Mouse (Mus musculus): Measurements from ENCODE around the gene Pid1. TPM values are rescaled to one million over a fixed set of nuclear protein-coding genes. Genes with fewer than 3 reads are reported as not detected.

Gene Pid1
- polyA plus RNA-seq, 1 experiment from 2014 or later = 171 TPM

DNA sequence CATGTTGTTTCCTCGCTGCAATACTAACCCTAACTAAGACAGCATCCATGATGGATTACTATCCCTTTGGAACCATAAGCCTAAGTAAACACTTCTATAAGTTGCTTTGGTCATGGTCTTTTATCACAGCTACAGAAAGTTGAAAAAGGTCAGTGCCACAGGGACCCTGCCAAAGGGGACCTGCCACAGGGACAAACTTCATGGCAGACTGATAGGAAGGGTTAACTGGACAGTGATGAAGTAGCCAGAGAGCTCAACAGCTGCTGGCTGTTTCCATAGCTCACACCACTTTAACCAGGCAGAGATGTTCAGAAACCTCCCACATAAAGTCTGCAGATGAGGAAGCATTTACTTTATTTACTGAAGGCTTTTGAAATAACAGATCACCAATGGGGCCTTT is 287.0 kb downstream of the Pid1 start:
- ATAC-seq (ENCODE audit: low FRiP score) = no peak
- Histone ChIP-seq H3K36me3 (peaks cover 5% of the 10 kb centered on the region), H3K27ac (no peak overlapping the region), H3K4me2 (no peak overlapping the region), H3K27me3 (no peaks in the 10 kb centered on the region), H3K4me1 (replicated peaks) (peaks cover 21% of the 10 kb centered on the region), H3K9me3 (no peaks in the 10 kb centered on the region), H3K9ac (no peak overlapping the region), H3K4me3 (no peak overlapping the region)
- 72% methylated on average over 1 of the region's 1 CpGs for WGBS

DNA sequence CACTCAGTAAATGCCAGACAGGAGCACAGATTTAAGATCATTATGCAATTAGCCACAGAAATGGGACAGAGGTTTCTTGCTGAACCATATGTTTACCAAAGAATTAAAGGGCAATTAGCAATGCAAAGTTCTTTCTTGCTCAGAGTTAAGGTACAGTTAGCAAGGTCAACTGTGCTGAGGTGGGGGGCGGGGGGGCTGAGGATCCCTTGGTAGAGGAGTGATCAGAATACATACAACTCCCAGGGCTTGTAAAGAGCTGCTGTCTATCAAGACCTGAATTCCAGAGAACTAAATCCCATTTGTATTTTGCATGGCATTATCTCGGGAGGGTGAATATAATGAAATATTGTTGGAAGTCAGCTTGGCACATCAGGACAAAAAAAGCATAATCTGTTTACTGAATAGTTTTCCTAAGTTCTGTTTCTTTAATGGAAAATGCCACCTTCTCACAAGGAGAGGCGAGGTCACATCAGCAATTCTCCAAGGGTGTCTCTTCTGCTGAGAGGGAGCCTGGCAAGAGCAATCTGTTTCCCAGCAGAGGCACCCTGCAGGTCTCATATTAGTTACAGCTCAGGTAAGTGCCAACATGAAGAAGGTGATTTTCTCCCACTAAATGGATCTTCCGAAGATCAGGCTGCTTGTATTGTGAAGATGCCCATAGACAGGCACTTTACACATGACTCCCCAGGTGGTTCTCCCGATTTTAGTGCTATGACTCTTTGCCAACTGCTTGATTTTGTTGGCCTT is 306.9 kb downstream of the Pid1 start:
- no peaks in the 10 kb centered on the region for H3K9me3 ChIP-seq
- 63% methylated on average over 5 of the region's 5 CpGs for WGBS
- H3K27me3 ChIP-seq = no peaks in the 10 kb centered on the region
- no peak overlapping the region for H3K4me3 ChIP-seq
- no peak for ATAC-seq (ENCODE audit: low FRiP score)
- peaks cover 26% of the 10 kb centered on the region for H3K4me1 ChIP-seq (replicated peaks)
- peak overlapping the region; percentile 44 for H3K27ac ChIP-seq
- no peaks in the 10 kb centered on the region for H3K36me3 ChIP-seq
- no peak overlapping the region for H3K4me2 ChIP-seq
- no peak overlapping the region for H3K9ac ChIP-seq

DNA sequence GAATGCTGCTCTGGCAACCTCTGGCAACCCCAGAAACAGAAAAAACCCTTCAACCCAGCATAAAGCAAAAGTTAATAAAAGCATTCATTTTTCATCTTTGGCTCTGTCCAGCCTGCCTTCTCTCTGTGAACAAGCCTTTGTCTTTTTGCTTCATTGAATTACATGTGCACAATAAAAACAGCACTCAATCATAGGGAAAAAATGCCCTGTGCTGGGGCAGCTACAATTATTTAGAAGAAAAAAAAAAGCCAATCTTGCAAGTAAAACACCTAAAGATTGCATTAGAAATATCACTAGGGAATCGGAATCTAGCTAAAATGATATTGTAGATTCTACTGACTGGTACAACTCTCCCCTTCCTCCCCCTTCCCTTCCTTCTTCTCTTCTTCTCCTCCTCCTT is 307.7 kb downstream of the Pid1 start:
- Histone ChIP-seq H3K27ac (peak overlapping the region; percentile 44), H3K4me1 (replicated peaks) (peaks cover 30% of the 10 kb centered on the region)
- WGBS = 41% methylated on average over 1 of the region's 1 CpGs

DNA sequence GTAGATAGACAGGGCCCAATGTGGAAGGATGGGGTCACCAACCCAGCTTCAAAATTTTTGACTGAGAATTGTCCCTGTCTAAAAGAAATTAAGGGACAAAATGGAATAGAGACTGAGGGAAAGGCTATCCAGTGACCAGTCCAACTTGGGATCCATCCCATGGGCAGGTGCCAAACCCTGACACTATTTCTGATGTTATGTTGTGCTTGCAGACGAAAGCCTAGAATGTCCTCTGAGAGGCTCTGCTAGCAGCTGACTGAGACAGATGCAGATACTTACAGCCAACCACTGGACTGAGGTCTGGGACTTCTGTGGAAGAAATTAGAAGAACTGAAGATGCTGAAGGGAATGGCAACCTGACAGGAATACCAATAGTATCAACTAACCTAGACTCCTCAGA is 338.2 kb downstream of the Pid1 start:
- 95% methylated on average over 1 of the region's 1 CpGs for WGBS
- Histone ChIP-seq H3K36me3 (no peaks in the 10 kb centered on the region), H3K9me3 (no peaks in the 10 kb centered on the region), H3K4me1 (replicated peaks) (peaks cover 3% of the 10 kb centered on the region; the same call in 1 of the 2 replicates), H3K9ac (no peak overlapping the region), H3K27ac (no peak overlapping the region), H3K4me2 (no peak overlapping the region), H3K4me3 (no peak overlapping the region), H3K27me3 (no peaks in the 10 kb centered on the region)
- no peak for ATAC-seq (ENCODE audit: low FRiP score)

More for the DNA sequence above, 307.7 kb downstream of the Pid1 start:
- no peak for ATAC-seq (ENCODE audit: low FRiP score)
- no peak overlapping the region for H3K9ac ChIP-seq
- H3K36me3 ChIP-seq = no peaks in the 10 kb centered on the region
- no peak overlapping the region for H3K4me3 ChIP-seq
- H3K9me3 ChIP-seq = no peaks in the 10 kb centered on the region
- no peaks in the 10 kb centered on the region for H3K27me3 ChIP-seq
- H3K4me2 ChIP-seq = no peak overlapping the region

DNA sequence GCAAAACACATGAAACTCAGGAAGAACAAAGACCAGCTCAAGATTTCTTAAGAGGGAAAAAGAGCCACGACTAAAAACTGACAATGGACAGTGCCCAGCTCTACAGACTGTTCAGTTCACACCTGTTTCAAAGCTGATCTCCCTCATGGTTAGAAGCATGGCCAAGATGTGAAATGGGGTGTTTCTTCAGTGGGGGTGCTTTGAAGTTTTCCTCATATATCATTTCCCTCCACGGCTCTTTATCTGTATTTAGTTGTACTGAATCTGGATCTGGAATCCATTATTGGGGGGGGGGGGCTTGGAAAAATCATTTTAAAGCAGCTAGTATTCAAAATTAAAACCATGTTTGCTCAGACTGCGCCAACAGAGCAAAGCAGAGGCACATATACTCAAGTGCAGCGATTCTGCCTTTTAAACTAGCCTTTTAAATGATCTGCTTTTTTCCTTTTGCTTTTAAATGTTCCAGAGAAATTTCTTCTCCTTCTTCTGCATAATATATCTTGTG is 351.1 kb downstream of the Pid1 start:
- no peak for ATAC-seq (ENCODE audit: low FRiP score)
- WGBS = 79% methylated on average over 4 of the region's 4 CpGs
- H3K27me3 ChIP-seq = no peaks in the 10 kb centered on the region
- H3K9me3 ChIP-seq = no peaks in the 10 kb centered on the region
- no peak overlapping the region for H3K4me3 ChIP-seq
- no peaks in the 10 kb centered on the region for H3K36me3 ChIP-seq
- H3K4me2 ChIP-seq = no peak overlapping the region
- no peaks in the 10 kb centered on the region for H3K4me1 ChIP-seq (replicated peaks)
- H3K9ac ChIP-seq = no peak overlapping the region
- H3K27ac ChIP-seq = no peak overlapping the region

DNA sequence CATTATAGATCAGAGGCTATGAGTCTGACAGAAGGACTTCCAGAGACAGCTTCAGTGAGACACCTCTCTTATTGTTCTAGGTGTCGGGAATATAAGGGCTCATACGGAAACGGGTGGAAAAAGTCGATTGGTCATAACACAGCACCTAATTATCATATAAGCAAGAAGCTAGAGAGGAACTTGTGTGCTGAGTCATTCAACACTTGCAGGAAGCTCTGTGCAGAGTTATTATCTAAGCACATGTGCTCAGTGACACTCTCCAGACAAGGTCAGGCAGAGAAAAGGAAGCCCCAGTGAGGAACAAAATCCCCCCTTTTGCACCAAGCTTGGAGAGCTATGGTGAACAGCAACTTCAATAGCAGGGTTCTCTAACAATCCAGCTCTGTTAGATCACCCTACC is 361.4 kb downstream of the Pid1 start:
- Histone ChIP-seq H3K4me2 (no peak overlapping the region), H3K27ac (no peak overlapping the region), H3K9me3 (no peaks in the 10 kb centered on the region), H3K4me1 (replicated peaks) (no peaks in the 10 kb centered on the region), H3K27me3 (no peaks in the 10 kb centered on the region), H3K9ac (no peak overlapping the region), H3K4me3 (no peak overlapping the region), H3K36me3 (no peaks in the 10 kb centered on the region)
- 85% methylated on average over 4 of the region's 4 CpGs for WGBS
- ATAC-seq (ENCODE audit: low FRiP score) = no peak

Small RNAs within 50 kb of the gene (microRNA-seq; reads per million reads assigned to microRNA genes)
- not detected for gene Mir6353

Measured in hindbrain, embryonic 13.5 days (tissue).